Mouse (Mus musculus): ENCODE results near the gene Slc32a1. TPM values are rescaled to one million over a fixed set of nuclear protein-coding genes. Genes with fewer than 3 reads are reported as not detected.

Gene Slc32a1
- not detected in 2 replicates for polyA plus RNA-seq (2011; ENCODE audit: insufficient read length, low read depth, missing spikeins)

DNA sequence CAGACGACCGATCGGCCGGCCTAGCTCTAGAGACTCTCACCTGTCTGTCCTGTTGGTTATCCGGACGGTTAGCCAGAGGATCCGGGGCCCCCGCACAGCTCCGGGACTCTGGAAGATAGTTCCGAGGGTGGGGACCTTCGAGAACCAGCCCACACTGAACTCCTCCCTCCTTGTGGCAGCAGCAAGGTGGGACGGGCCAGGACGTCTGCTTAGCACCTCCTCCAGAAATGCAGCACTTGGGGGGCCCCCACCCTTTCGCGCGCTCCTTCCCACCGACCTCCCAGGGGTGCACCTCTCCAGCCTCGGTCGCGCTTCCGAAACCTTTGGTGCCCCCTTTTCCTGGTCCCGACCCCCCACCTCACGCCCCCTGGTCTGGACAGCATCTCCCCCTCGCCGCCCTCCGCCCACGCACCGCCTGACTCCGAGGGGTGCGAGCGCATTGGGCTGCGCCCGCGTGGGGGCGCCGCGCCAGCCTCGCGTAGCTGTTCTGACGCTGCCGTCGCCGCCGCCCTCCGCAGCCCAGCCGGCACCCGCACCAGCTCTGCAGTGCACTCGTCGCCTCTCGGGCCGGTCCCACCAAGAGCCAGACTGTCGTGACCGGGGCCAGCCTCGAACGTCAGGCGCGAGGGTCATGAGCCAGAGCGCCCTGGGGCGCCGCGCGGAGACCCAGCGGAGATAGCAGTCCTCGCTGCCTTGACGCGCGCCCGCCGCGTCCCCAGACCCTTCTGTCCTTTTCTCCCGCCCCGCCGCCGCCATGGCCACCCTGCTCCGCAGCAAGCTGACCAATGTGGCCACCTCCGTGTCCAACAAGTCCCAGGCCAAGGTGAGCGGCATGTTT lies at the start of gene Slc32a1:
Gene Slc32a1, plus strand, starts transcription at position 280 of the 838 bp plus-strand sequence.
- H3K27ac ChIP-seq (ENCODE audit: insufficient read depth, low read length): no peak within 1 kb of the TSS
- no peak within 1 kb of the TSS for H3K4me3 ChIP-seq (ENCODE audit: insufficient read depth, low read length)
- H3K4me1 ChIP-seq (ENCODE audit: control insufficient read depth, insufficient read depth, low read length): no peaks in the 10 kb centered on the region
- TF ChIP-seq CTCF (IDR thresholded peaks at IDR 0.05; ENCODE audit: borderline replicate concordance, insufficient read depth, low read length): no peak
- no peak for TF ChIP-seq POLR2A (IDR thresholded peaks at IDR 0.05; ENCODE audit: low read depth, low read length)

DNA sequence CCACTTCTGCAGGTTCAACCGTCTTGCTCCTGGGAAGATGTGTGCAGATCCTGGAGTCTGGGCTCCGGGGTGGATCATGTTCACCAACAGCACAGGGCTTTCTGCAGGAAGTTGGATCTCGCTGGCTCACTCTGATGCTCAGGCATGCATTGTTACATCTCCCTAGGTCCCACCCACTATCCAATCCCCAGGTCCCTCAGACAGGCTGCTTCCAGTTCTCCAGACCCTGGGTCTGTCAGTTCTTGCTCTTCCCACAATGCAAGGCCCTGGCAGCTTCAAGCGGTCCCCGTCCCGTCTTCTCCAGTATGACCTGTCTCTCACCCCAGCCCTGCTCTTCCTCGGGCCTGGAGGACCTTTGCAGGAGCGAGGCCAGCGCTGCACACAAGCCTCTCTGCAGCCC lies 49.8 kb upstream of the Slc32a1 start:
- Histone ChIP-seq H3K4me3 (ENCODE audit: insufficient read depth, low read length) (no peak overlapping the region), H3K27ac (ENCODE audit: insufficient read depth, low read length) (no peak overlapping the region), H3K4me1 (ENCODE audit: control insufficient read depth, insufficient read depth, low read length) (no peaks in the 10 kb centered on the region)
- TF ChIP-seq POLR2A (IDR thresholded peaks at IDR 0.05; ENCODE audit: low read depth, low read length) (no peak), CTCF (IDR thresholded peaks at IDR 0.05; ENCODE audit: borderline replicate concordance, insufficient read depth, low read length) (no peak)

DNA sequence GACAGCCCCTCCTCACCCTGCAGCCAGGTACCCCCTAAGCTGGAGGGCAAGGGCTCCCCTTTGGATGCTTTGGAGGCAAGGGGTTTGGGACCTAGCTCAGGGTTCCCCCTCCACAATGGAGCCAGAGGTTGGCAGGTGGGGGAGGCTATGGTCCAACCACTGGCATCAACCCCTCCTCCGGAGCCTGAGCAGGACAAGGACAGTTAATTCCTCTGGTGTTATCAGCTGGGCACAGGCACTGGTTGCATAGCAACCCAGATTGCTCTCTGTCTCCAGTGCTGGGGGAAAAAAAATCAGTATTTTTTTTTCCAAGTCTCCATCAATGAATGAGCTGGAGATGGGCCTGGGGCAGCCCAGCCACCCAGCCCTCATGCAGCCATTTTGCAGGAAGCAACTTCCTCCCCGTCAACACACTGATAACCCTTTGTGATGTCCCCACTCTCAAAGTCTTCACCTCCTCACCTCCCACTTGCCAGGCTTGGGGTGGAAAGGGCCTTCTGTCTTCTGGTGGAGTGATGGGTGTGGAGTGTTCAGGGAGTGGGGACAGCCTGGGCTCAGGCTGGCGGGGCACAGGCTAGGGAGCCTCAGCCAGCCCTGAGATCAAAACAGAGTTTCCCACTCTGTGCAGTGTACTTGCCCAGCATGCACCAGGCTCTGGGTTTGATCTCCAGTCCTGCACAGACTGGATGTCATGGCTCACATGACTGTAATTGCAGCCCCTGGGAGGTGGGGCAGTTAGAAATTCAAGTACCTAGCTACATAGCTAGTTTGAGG lies 49.0 kb upstream of the Slc32a1 start:
- Histone ChIP-seq H3K27ac (ENCODE audit: insufficient read depth, low read length) (no peak overlapping the region), H3K4me1 (ENCODE audit: control insufficient read depth, insufficient read depth, low read length) (no peaks in the 10 kb centered on the region), H3K4me3 (ENCODE audit: insufficient read depth, low read length) (no peak overlapping the region)
- TF ChIP-seq POLR2A (IDR thresholded peaks at IDR 0.05; ENCODE audit: low read depth, low read length) (no peak), CTCF (IDR thresholded peaks at IDR 0.05; ENCODE audit: borderline replicate concordance, insufficient read depth, low read length) (no peak)

DNA sequence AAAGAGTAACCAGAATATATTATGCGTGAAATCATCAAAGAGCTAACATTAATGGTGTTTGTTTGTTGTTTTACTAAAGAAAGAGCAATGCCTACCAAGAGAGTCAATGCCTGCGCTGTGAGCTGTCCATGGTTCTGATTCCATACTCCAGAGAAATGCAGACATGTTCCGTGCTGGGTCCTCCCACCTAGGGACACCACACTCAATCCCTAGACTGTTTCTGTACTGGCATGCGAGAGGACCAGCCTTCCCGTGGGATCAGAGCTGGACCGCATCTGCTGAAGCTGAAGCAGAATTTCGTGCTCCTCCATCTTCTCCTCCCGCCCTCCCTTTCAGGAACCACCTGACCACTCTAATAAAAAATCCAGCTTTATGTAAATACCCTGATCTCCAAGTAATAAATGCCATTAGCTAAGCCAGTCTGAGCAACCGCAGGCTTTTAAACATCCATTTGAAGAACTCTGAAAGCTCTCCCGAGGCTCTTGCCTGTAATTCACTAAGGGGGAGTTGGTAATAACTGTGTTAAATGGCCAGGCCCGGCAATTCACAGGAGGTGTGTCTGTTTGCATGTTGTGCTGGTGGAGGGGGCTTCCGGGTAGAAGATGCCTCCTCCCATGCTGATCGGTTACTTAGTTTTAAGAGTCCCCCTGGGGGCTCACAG lies 40.0 kb upstream of the Slc32a1 start:
- Histone ChIP-seq H3K27ac (ENCODE audit: insufficient read depth, low read length) (no peak overlapping the region), H3K4me3 (ENCODE audit: insufficient read depth, low read length) (no peak overlapping the region), H3K4me1 (ENCODE audit: control insufficient read depth, insufficient read depth, low read length) (no peaks in the 10 kb centered on the region)
- TF ChIP-seq POLR2A (IDR thresholded peaks at IDR 0.05; ENCODE audit: low read depth, low read length) (no peak), CTCF (IDR thresholded peaks at IDR 0.05; ENCODE audit: borderline replicate concordance, insufficient read depth, low read length) (no peak)

GRCm38 (mm10) chr2:158579979-158580378 lies 30.6 kb upstream of the Slc32a1 start:
- no peaks in the 10 kb centered on the region for H3K4me1 ChIP-seq (ENCODE audit: control insufficient read depth, insufficient read depth, low read length)
- H3K4me3 ChIP-seq (ENCODE audit: insufficient read depth, low read length): no peak overlapping the region
- TF ChIP-seq POLR2A (IDR thresholded peaks at IDR 0.05; ENCODE audit: low read depth, low read length) (no peak), CTCF (IDR thresholded peaks at IDR 0.05; ENCODE audit: borderline replicate concordance, insufficient read depth, low read length) (no peak)
- H3K27ac ChIP-seq (ENCODE audit: insufficient read depth, low read length): no peak overlapping the region

- no peak overlapping the region for H3K4me3 ChIP-seq (ENCODE audit: insufficient read depth, low read length)
- TF ChIP-seq CTCF (IDR thresholded peaks at IDR 0.05; ENCODE audit: borderline replicate concordance, insufficient read depth, low read length) (no peak), POLR2A (IDR thresholded peaks at IDR 0.05; ENCODE audit: low read depth, low read length) (no peak)
- H3K27ac ChIP-seq (ENCODE audit: insufficient read depth, low read length): no peak overlapping the region
- no peaks in the 10 kb centered on the region for H3K4me1 ChIP-seq (ENCODE audit: control insufficient read depth, insufficient read depth, low read length)
Observed at GRCm38 (mm10) chr2:158584621-158585358, 25.8 kb upstream of the Slc32a1 start.

GRCm38 (mm10) chr2:158588524-158589271 lies 21.9 kb upstream of the Slc32a1 start:
- H3K27ac ChIP-seq (ENCODE audit: insufficient read depth, low read length): no peak overlapping the region
- H3K4me1 ChIP-seq (ENCODE audit: control insufficient read depth, insufficient read depth, low read length): no peaks in the 10 kb centered on the region
- no peak overlapping the region for H3K4me3 ChIP-seq (ENCODE audit: insufficient read depth, low read length)
- no peak for TF ChIP-seq CTCF (IDR thresholded peaks at IDR 0.05; ENCODE audit: borderline replicate concordance, insufficient read depth, low read length)
- no peak for TF ChIP-seq POLR2A (IDR thresholded peaks at IDR 0.05; ENCODE audit: low read depth, low read length)

GRCm38 (mm10) chr2:158590495-158590894 lies 20.1 kb upstream of the Slc32a1 start:
- TF ChIP-seq POLR2A (IDR thresholded peaks at IDR 0.05; ENCODE audit: low read depth, low read length): no peak
- no peak for TF ChIP-seq CTCF (IDR thresholded peaks at IDR 0.05; ENCODE audit: borderline replicate concordance, insufficient read depth, low read length)
- Histone ChIP-seq H3K27ac (ENCODE audit: insufficient read depth, low read length) (no peak overlapping the region), H3K4me3 (ENCODE audit: insufficient read depth, low read length) (no peak overlapping the region), H3K4me1 (ENCODE audit: control insufficient read depth, insufficient read depth, low read length) (no peaks in the 10 kb centered on the region)
